Mouse (Mus musculus): ENCODE data around the gene Dgcr2.
A peak's percentile ranks its signal among the peaks of the same experiment; 100 is the strongest.

The Dgcr2 gene

GRCm38 (mm10) chr16:17809125-17809524, 89.2 kb downstream of the Dgcr2 start:
- no peak for DNase-seq (ENCODE audit: low spot score)

- peak; percentile 84 for DNase-seq (ENCODE audit: low spot score)
Measured at GRCm38 (mm10) chr16:17807192-17808009, 91.0 kb downstream of the Dgcr2 start.

DNA sequence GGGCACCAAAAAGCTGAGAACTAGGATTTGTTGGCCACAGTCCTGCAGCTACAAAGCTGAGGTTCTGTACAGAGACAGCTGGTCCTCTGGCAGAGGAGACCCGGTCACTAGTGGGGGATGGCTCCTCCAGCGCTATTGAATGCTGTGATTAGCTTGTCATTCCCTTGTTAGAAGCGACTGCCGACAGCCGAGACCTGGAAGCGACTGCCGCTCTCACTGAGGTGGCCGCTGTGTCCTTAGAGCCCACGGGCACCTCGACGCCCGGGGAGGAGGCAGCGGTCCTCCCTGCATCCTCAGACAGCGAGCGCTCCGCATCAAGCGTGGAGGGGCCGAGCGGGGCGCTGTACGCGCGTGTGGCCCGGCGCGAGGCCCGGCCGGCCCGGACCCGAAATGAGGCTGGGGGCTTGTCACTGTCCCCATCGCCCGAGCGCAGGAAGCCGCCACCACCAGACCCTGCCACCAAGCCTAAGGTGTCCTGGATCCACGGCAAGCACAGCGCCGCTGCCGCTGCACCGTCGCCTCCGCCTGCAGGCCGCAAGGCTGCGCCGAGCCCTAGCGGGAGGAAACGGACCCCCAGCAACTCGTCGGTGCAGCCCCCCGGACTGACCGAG, 91.7 kb downstream of the Dgcr2 start:
- no peak for DNase-seq (ENCODE audit: low spot score)

DNA sequence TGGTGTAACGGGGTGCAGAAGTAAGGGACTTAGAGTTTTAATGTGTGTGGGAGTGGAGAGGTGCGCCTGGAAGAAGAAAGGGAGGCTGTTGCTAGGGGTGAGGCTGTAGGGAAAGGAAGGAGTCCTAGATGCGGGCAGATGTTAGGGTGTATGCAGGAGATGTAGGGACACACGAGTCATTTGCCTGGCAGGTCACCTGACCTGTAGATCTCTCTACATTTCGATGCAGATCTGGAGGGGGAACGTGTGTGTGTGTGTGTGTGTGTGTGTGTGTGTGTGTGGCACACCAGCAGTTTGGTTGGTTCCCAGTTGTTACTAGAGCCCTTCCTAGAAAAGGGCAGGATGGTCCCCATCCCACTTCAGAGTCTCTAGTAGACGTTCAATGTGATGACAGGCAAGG, 93.4 kb downstream of the Dgcr2 start:
- DNase-seq (ENCODE audit: low spot score), result no peak

DNA sequence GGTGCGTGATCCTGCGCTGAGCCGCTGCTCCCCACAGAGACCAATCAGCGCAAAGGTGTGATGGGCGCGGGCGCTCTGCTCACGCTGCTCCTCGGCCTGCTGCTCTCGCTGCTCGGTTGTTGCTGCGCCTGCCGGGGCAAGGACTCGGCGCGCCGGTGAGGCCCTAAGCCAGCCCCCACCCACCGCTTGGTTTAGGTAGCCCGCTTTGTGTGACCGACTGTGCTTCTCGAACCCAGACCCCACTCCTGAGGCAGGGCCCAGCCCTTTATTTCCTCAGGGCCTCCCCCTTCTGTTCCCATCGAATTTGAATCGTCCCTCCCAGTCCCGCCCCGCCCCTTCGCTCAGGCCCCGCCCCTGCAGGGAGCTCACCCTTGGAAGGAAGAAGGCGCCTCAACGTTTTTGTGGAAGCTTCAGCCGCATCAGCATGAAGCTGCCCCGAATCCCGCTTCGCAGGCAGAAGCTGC, 93.9 kb downstream of the Dgcr2 start:
- no peak for DNase-seq (ENCODE audit: low spot score)

GRCm38 (mm10) chr16:17803675-17804448, 94.5 kb downstream of the Dgcr2 start:
- no peak for DNase-seq (ENCODE audit: low spot score)

- no peak for DNase-seq (ENCODE audit: low spot score)
Measured at GRCm38 (mm10) chr16:17802839-17803674, 95.3 kb downstream of the Dgcr2 start.

DNA sequence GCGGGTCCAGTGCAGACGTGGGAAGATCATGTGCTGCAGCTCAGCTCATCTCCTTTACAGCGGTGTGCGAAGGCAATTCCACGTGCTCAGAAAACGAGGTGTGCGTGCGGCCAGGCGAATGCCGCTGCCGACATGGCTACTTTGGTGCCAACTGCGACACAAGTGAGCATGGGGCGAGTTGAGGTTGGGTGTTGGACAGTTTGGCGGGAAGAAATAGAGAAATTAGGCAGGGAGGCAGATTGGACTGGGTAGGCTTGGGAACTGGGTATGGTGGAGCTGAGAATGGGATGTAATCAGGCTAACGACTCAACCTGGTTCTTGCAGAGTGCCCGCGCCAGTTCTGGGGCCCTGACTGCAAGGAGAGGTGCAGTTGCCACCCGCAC, 95.9 kb downstream of the Dgcr2 start:
- DNase-seq (ENCODE audit: low spot score), result no peak

GRCm38 (mm10) chr16:17801777-17802455, 96.4 kb downstream of the Dgcr2 start:
- DNase-seq (ENCODE audit: low spot score), result no peak

GRCm38 (mm10) chr16:17799584-17799983, 98.8 kb downstream of the Dgcr2 start:
- DNase-seq (ENCODE audit: low spot score), result no peak

GRCm38 (mm10) chr16:17798321-17799180, 99.8 kb downstream of the Dgcr2 start:
- peak; percentile 62 for DNase-seq (ENCODE audit: low spot score)

- no peak for DNase-seq (ENCODE audit: low spot score)
Measured at GRCm38 (mm10) chr16:17797812-17798311, 100.5 kb downstream of the Dgcr2 start.

- peak; percentile 64 for DNase-seq (ENCODE audit: low spot score)
Measured at GRCm38 (mm10) chr16:17796971-17797811, 101.2 kb downstream of the Dgcr2 start, which contains the start of gene Scarf2. Scarf2 (plus strand) TSS chr16:17797282.

- no peak for DNase-seq (ENCODE audit: low spot score)
Measured at GRCm38 (mm10) chr16:17796519-17796918, 101.8 kb downstream of the Dgcr2 start.

- peak; percentile 83 for DNase-seq (ENCODE audit: low spot score)
Measured at GRCm38 (mm10) chr16:17795643-17796042, 102.7 kb downstream of the Dgcr2 start.

- no peak for DNase-seq (ENCODE audit: low spot score)
Measured at GRCm38 (mm10) chr16:17794047-17794446, 104.3 kb downstream of the Dgcr2 start.

DNA sequence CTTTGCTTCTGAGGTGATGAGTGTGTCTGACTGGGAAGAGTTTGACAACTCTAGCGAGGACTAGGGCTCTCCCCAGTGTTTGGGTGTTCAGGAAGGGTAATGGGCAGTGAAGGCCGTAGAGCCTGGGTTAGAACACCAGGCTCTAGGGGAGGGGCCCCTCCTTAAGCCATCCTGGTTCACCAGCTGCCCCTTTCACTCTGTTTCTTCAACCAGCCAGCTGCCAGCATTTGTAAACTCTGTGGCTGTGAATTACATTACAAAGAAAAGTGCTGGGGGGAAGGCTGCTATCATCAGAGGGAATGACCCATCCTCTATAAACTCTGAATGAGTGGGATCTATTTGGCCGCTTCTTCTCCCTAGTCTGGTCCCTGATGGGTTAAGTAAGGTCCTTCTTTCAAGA, 105.6 kb downstream of the Dgcr2 start:
- no peak for DNase-seq (ENCODE audit: low spot score)
